Comparison of ENCODE assay signal across 16 mouse cellular contexts in genomic region chr19:20437043-20437442, GRCm38 (mm10). TPM values are rescaled to one million over a fixed set of nuclear protein-coding genes. Genes with fewer than 3 reads are reported as not detected.
DNase-seq lines count a peak whose midpoint lies in the region; ATAC-seq lines count a peak whose summit lies in the region.
"Had no signal": no experiment of that assay in that cellular context is flagged by ENCODE, and none has a peak within 500 bp of the region (broad histone marks: within the 10 kb centered on the region; RNA-seq: fewer than 3 reads in every experiment).

No protein-coding gene starts in this region.

- no peaks in the 10 kb centered on the region for H3K36me3 ChIP-seq in limb, embryonic 13.5 days
- no peaks in the 10 kb centered on the region for H3K36me3 ChIP-seq in limb, embryonic 10.5 days
- H3K36me3 ChIP-seq in lung, embryonic 16.5 days (ENCODE audit: control insufficient read depth, insufficient read depth, low read length): no peaks in the 10 kb centered on the region
- no peaks in the 10 kb centered on the region for H3K36me3 ChIP-seq in forebrain, embryonic 12.5 days (replicated peaks)
- H3K36me3 ChIP-seq: hindbrain, embryonic 10.5 days; liver, embryonic 15.5 days; midbrain, embryonic 12.5 days; neural tube, embryonic 13.5 days had no signal

- H3K4me3 ChIP-seq in limb, embryonic 13.5 days: no peak overlapping the region
- H3K4me3 ChIP-seq in limb, embryonic 10.5 days: no peak overlapping the region
- no peak overlapping the region for H3K4me3 ChIP-seq in lung, embryonic 16.5 days (ENCODE audit: low read length)
- H3K4me3 ChIP-seq in forebrain, embryonic 12.5 days (replicated peaks): no peak overlapping the region
- H3K4me3 ChIP-seq: hindbrain, embryonic 10.5 days; liver, embryonic 15.5 days; midbrain, embryonic 12.5 days; neural tube, embryonic 13.5 days had no signal

- no peaks in the 10 kb centered on the region for H3K27me3 ChIP-seq in limb, embryonic 13.5 days
- no peaks in the 10 kb centered on the region for H3K27me3 ChIP-seq in limb, embryonic 10.5 days (ENCODE audit: low read depth, poor library complexity, severe bottlenecking)
- no peaks in the 10 kb centered on the region for H3K27me3 ChIP-seq in lung, embryonic 16.5 days (ENCODE audit: control insufficient read depth, insufficient read depth, low read depth, low read length)
- no peaks in the 10 kb centered on the region for H3K27me3 ChIP-seq in forebrain, embryonic 12.5 days
- H3K27me3 ChIP-seq: CH12.LX; liver, embryonic 15.5 days; midbrain, embryonic 12.5 days; neural tube, embryonic 13.5 days had no signal

- no peaks in the 10 kb centered on the region for H3K4me1 ChIP-seq in limb, embryonic 13.5 days
- no peaks in the 10 kb centered on the region for H3K4me1 ChIP-seq in limb, embryonic 10.5 days
- no peaks in the 10 kb centered on the region for H3K4me1 ChIP-seq in lung, embryonic 16.5 days (replicated peaks; ENCODE audit: control insufficient read depth, insufficient read depth, low read length)
- no peaks in the 10 kb centered on the region for H3K4me1 ChIP-seq in forebrain, embryonic 12.5 days
- H3K4me1 ChIP-seq: hindbrain, embryonic 10.5 days; liver, embryonic 15.5 days; midbrain, embryonic 12.5 days; neural tube, embryonic 13.5 days had no signal

- no peak overlapping the region for H3K9ac ChIP-seq in limb, embryonic 13.5 days
- no peak overlapping the region for H3K9ac ChIP-seq in lung, embryonic 16.5 days (ENCODE audit: low read length)
- no peak overlapping the region for H3K9ac ChIP-seq in forebrain, embryonic 12.5 days
- H3K9ac ChIP-seq: liver, embryonic 15.5 days; midbrain, embryonic 12.5 days; neural tube, embryonic 13.5 days had no signal

- WGBS in limb, embryonic 13.5 days: 58% methylated on average over 5 of the region's 5 CpGs
- WGBS in limb, embryonic 10.5 days: 84% methylated on average over 5 of the region's 5 CpGs
- WGBS in lung, embryonic 16.5 days: 46% methylated on average over 5 of the region's 5 CpGs
- 66% methylated on average over 5 of the region's 5 CpGs for WGBS in forebrain, embryonic 12.5 days

- H3K27ac ChIP-seq in limb, embryonic 13.5 days: no peak overlapping the region
- no peak overlapping the region for H3K27ac ChIP-seq in limb, embryonic 10.5 days
- no peak overlapping the region for H3K27ac ChIP-seq in lung, embryonic 16.5 days (ENCODE audit: low read length)
- H3K27ac ChIP-seq in forebrain, embryonic 12.5 days: no peak overlapping the region
- H3K27ac ChIP-seq: hindbrain, embryonic 10.5 days; liver, embryonic 15.5 days; midbrain, embryonic 12.5 days; neural tube, embryonic 13.5 days had no signal

- peak; percentile 24; the same call in 1 of the 2 replicates for ATAC-seq in limb, embryonic 13.5 days (ENCODE audit: low FRiP score, low read depth)
- peak; percentile 60 for ATAC-seq in lung, embryonic 16.5 days (ENCODE audit: low read depth)
- ATAC-seq in forebrain, embryonic 12.5 days (ENCODE audit: low FRiP score): no peak
- no peak for ATAC-seq in monocyte, adult 5-6 weeks (replicated peaks; ENCODE audit: insufficient number of reproducible peaks, low FRiP score, low TSS enrichment, poor library complexity, severe bottlenecking)

- peak; percentile 28 for DNase-seq in gastrocnemius, postnatal 10 days
- DNase-seq in gastrocnemius, adult 8-10 months (ENCODE audit: low spot score in 2 of 2): no peak
- no peak for DNase-seq in limb, embryonic 10.5 days (ENCODE audit: low spot score)
- DNase-seq in NIH3T3 (ENCODE audit: low read depth): peak; percentile 53
- DNase-seq: adrenal gland, adult 8-10 months; kidney, adult 2 months; right cerebral cortex, adult 18-20 months had no signal

- H3K9me3 ChIP-seq in limb, embryonic 13.5 days: no peaks in the 10 kb centered on the region
- no peaks in the 10 kb centered on the region for H3K9me3 ChIP-seq in limb, embryonic 10.5 days (replicated peaks)
- H3K9me3 ChIP-seq in lung, embryonic 16.5 days (ENCODE audit: control insufficient read depth, low read length): no peaks in the 10 kb centered on the region
- no peaks in the 10 kb centered on the region for H3K9me3 ChIP-seq in forebrain, embryonic 12.5 days
- H3K9me3 ChIP-seq: hindbrain, embryonic 10.5 days; liver, embryonic 15.5 days; midbrain, embryonic 12.5 days; neural tube, embryonic 13.5 days had no signal

- no peak overlapping the region for H3K4me2 ChIP-seq in limb, embryonic 13.5 days (replicated peaks)
- H3K4me2 ChIP-seq in lung, embryonic 16.5 days (ENCODE audit: low read depth, low read length): no peak overlapping the region
- no peak overlapping the region for H3K4me2 ChIP-seq in forebrain, embryonic 12.5 days
- H3K4me2 ChIP-seq: liver, embryonic 15.5 days; midbrain, embryonic 12.5 days; neural tube, embryonic 13.5 days had no signal

RNA-seq across cellular contexts. Expression of gene Anxa1, which starts 46.3 kb away (rescaled TPM):
- 10 to 100 TPM; 23.3 to 35.1 TPM for total RNA-seq in gastrocnemius, postnatal 10 days (2021)
- total RNA-seq in gastrocnemius, adult 8-10 months (2022): 10 to 100 TPM in 3 of 4 experiments, 1 to 10 TPM in 1; 7.9 to 19.3 (median 14.3) TPM
- polyA plus RNA-seq in limb, embryonic 13.5 days (2015; fragmentation: Nextera tagmentation; extraction: Ambion mirVana): 67.4 and 72.3 TPM in 2 replicates
- 1.4 and 2.9 TPM in 2 replicates for polyA plus RNA-seq in limb, embryonic 10.5 days (2016; fragmentation: Nextera tagmentation; extraction: Ambion mirVana)
- 220 and 240 TPM in 2 replicates for polyA plus RNA-seq in lung, embryonic 16.5 days (2015; fragmentation: Nextera tagmentation; extraction: Ambion mirVana)
- polyA plus RNA-seq in forebrain, embryonic 12.5 days (2016; fragmentation: Nextera tagmentation; extraction: Ambion mirVana): 4.8 and 5.2 TPM in 2 replicates
- total RNA-seq in monocyte, adult 5-6 weeks (2017): 354 to 449 TPM (median 418 TPM) in 3 replicates

RNA-seq across cellular contexts. Expression of gene Aldh1a1, which starts 55.5 kb away (rescaled TPM):
- total RNA-seq in gastrocnemius, postnatal 10 days (2021): 10 to 100 TPM; 15.6 to 17.9 TPM
- total RNA-seq in gastrocnemius, adult 8-10 months (2022): 100 to 1,000 TPM; 149 to 198 (median 165) TPM
- 0.29 and 0.45 TPM in 2 replicates for polyA plus RNA-seq in limb, embryonic 13.5 days (2015; fragmentation: Nextera tagmentation; extraction: Ambion mirVana)
- polyA plus RNA-seq in limb, embryonic 10.5 days (2016; fragmentation: Nextera tagmentation; extraction: Ambion mirVana): 0.20 and 0.23 TPM in 2 replicates
- polyA plus RNA-seq in lung, embryonic 16.5 days (2015; fragmentation: Nextera tagmentation; extraction: Ambion mirVana): 28.1 and 31.8 TPM in 2 replicates
- 0.37 and 0.59 TPM in 2 replicates for polyA plus RNA-seq in forebrain, embryonic 12.5 days (2016; fragmentation: Nextera tagmentation; extraction: Ambion mirVana)
- total RNA-seq in monocyte, adult 5-6 weeks (2017): 7.9 to 14.9 TPM (median 8.8 TPM) in 3 replicates

Comparison
In these comparisons a context has a peak if more than half of its experiments do, and no peak if none do; other contexts are left out.
1. DNase-seq: peak in gastrocnemius, postnatal 10 days (single experiment) and NIH3T3 (single experiment); none in gastrocnemius, adult 8-10 months (0 of 2) and limb, embryonic 10.5 days (single experiment).
2. RNA of gene Anxa1, which starts 46.3 kb away (polyA plus RNA-seq): 220 to 240 TPM in lung, embryonic 16.5 days and 67.4 to 72.3 TPM in limb, embryonic 13.5 days; 4.8 to 5.2 TPM in forebrain, embryonic 12.5 days and 1.4 to 2.9 TPM in limb, embryonic 10.5 days; every median in the first group is over 10 times any median in the second.
3. ATAC-seq: peak in limb, embryonic 13.5 days (single experiment) and lung, embryonic 16.5 days (single experiment); none in forebrain, embryonic 12.5 days (single experiment) and monocyte, adult 5-6 weeks (single experiment).
4. RNA of gene Aldh1a1, which starts 55.5 kb away (polyA plus RNA-seq): 28.1 to 31.8 TPM in lung, embryonic 16.5 days; 0.37 to 0.59 TPM in forebrain, embryonic 12.5 days, 0.29 to 0.45 TPM in limb, embryonic 13.5 days and 0.20 to 0.23 TPM in limb, embryonic 10.5 days; every median in the first group is over 10 times any median in the second.